Mouse (Mus musculus): ENCODE measurements around the gene Kank1.

- TF ChIP-seq CTCF (conservative IDR thresholded peaks at IDR 0.05; ENCODE audit: low read length) = no peak
- TF ChIP-seq POU5F1 (IDR thresholded peaks at IDR 0.05; ENCODE audit: borderline replicate concordance, low read length) = no peak
Observed at GRCm38 (mm10) chr19:25440736-25441135, 204.0 kb downstream of the Kank1 start.
